Mouse (Mus musculus) gastrocnemius, postnatal 36 days (tissue): ENCODE data around the gene Klhdc4. TPM values are rescaled to one million over a fixed set of nuclear protein-coding genes. Genes with fewer than 3 reads are reported as not detected.

Experiments used
- DNase-seq, 2 experiments: peaks; one replicate each; pipeline ENCODE4 v3.0.0; 2022
- intact Hi-C: fragments of 180-260 bp; cut with DNase I; formaldehyde crosslinking; loops from one replicate; pipeline ENCODE4 v1.15.1; 2025
- total RNA-seq, 2 experiments: library from RNA; stranded (reverse); gene quantifications; 2 replicates each; pipeline ENCODE4 v1.2.3; 2021

Gene Klhdc4
- total RNA-seq, 2 experiments from 2014 or later, result 9.0 TPM

DNA sequence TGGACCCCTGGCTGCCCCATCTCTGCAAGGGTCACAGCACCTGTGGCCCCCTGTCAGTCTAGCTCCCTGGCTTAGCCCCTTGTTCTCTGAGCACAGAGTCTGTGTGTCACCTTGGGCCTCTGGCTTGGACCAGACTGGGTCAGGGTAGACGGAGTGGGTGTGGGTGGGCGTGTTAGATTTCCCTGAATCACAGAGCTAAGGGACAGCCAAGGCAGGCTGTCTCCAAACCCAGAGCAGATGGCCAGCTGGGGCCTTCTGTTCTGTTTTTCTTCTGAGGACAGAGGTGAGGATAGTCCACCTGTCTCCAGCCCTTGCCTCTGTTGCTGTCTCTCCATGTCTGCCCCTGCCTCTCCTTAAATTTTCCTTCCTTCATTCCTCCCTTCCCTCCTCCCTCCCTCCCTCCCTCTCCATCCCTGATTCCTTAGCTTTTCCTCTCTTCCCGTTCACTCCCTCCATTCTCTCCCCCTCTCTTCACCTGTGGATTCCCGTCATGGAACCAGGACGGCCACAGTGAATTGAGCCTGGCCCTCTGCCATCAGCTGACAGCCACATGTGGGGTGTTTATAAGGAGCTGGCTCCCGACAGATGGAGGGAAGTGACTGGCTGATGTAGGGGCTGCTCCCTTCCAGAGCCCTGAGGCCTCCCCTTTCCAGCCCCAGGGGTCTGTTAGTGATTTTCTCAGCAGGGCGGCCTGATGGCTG, 66.2 kb downstream of the Klhdc4 start:
- DNase-seq, result no peak
- intact Hi-C loops, result no loop called here

DNA sequence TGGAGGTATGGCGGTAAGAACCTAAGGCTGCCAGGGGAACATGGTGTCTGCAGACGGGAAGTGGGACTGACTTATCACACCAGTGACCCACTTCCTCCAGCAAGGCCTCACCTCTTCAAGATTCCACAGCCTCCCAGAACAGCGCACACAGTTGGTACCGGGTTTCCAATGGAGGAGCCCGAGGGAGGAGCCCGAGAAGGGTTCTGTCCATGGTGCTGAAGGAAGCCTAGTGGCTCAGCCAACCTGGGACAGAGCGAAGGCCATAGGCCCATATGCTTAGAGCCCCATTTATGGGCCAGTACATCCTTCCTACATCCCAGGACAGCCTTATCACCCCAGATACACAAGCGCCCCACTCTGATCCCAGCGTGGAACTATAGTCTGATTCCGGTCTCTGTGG, 67.9 kb downstream of the Klhdc4 start:
- DNase-seq, result no peak
- intact Hi-C loops, result no loop called here

DNA sequence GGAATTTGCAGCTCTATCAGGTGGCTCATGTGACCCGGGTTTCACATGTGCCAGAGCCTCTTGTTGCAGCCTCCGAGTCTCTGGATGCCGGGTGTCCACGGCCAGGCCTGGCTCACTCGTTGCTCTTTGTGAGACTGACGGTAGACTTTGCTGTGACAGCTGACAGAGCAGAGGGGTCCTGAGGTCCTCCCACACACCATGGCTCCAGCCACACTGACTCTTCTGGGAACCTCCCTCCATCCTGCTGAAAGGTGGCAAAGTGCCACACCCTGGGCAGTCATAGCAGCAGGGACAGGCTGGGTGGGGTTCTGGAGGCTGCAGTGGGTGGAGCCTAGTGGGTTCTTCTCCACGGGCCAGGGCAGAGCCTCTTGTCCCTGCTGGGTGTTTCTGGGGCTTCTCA, 68.9 kb downstream of the Klhdc4 start:
- intact Hi-C loops, result no loop called here

DNA sequence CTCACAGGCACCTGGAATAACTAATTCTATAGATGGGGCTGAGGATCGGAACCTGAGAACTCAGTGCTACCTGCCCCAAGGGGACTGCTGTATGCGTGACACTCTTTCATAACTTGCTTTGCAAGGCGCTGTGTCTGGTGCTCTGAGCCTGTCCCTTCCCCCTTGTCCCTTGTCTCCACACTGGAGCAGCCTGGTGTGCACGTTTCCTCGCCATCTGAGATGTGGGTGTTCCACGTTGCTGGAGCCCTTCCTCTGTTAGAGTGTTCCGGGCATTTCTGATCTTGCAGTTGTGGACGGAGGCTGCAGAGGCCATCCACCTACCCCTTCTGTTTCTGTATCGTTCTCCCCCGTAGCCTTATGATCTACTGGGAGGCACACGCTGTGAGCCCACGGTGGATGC, 70.9 kb downstream of the Klhdc4 start:
- DNase-seq, result no peak
- intact Hi-C loops, result no loop called here

More for the DNA sequence above, 68.9 kb downstream of the Klhdc4 start:
- DNase-seq, result no peak

DNA sequence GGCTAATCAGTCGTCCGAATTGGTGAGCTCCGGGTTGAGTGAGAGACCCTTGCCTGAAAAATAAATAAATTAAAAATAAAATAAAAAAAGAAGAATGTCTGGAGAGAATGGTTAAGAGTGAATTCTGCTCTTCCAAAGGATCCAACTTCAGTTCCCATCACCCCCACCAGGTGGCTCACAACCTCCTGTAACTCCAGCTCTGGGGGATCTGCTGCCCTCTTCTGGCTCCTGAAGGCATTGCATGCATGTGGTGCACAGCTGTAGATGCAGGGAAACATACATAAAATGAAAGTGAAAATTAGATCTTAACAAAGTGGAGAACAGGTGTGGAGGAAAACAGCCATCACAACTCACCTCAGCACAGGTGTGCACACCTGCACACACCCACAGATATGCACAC, 78.0 kb downstream of the Klhdc4 start:
- intact Hi-C loops, result no loop called here
- DNase-seq, result peak in 1 of 2 experiments; percentile 17

DNA sequence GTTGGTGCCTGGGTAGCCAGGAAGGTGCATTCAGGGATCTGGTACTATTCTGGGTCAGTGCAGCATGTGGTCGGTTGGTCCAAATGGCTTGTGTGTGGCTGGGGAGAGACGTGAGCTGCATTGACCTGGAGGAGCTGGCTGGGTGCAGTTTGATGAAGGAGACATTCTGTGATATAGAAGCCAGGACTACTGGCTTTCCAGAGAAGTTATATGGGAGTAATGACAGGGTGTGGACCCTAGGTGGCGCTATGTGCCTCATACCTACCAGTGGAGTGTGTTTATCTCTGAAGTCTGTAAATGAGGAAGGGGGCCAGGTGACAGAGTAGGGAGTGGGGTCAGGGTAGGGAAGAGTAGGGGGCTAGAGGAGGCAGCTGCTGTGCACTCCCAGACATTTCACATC, 78.9 kb downstream of the Klhdc4 start:
- intact Hi-C loops, result no loop called here
- no peak for DNase-seq

DNA sequence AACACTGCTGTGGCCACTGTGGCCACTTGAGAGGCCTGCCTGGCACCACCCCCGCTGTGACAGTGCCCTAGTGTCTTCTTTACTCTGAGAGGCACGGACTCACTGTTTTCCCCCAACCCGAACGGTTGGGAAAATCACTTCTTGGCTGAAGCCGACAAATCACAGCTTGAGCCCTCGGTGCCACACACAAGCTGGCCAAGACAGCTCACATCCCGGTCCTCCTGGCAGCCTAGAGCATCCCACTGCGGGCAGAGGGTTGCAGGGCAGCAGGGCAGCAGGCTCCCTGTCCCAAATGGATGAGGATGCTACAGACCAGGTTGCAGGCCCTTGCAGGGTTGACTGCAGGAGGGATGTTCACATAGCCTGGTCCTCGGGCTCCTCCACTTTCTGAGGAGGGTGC, 79.9 kb downstream of the Klhdc4 start:
- DNase-seq, result no peak
- intact Hi-C loops, result no loop called here

Other genes starting within 250 kb of the Klhdc4 start
- gene Map1lc3b, start 239.2 kb downstream of the Klhdc4 start, total RNA-seq, result 100 to 1,000 TPM; 133 to 158 TPM
- gene Zcchc14, start 176.7 kb downstream of the Klhdc4 start, total RNA-seq, result 10 to 100 TPM; 14.2 to 17.2 TPM
- gene Jph3, start 99.9 kb downstream of the Klhdc4 start, total RNA-seq, result not detected
- 1 to 10 TPM; 1.9 to 2.1 TPM for gene Slc7a5, start 78.1 kb upstream of the Klhdc4 start, total RNA-seq
- gene Car5a, start 115.3 kb upstream of the Klhdc4 start, total RNA-seq, result not detected
- 10 to 100 TPM in 1 of 2 experiments, 1 to 10 TPM in 1; 6.6 to 17.8 TPM for gene Banp, start 120.2 kb upstream of the Klhdc4 start, total RNA-seq